Mouse (Mus musculus) liver, embryonic 16.5 days (tissue): Measurements from ENCODE around the gene Rhoj. TPM values are rescaled to one million over a fixed set of nuclear protein-coding genes. Genes with fewer than 3 reads are reported as not detected.

Source experiments
- ATAC-seq: fragments of 200-750 bp; cut with Nextera tagmentation; 2 replicates; pipeline ENCODE4 v1.8.0; 2017; ENCODE audit warnings: low read depth, mild to moderate bottlenecking, moderate number of reproducible peaks, moderate library complexity
- H3K27ac ChIP-seq: fragments of 300-500 bp; sonication (generic); 2 replicates; pipeline ENCODE4 v1.5.1; 2014; ENCODE audit warnings: mild to moderate bottlenecking, low read length
- H3K27me3 ChIP-seq: fragments of 300-500 bp; sonication (generic); 2 replicates; pipeline ENCODE4 v1.6.1; 2014; ENCODE audit warnings: low read depth, low read length, mixed read lengths; ENCODE audit not compliant: control insufficient read depth, insufficient read depth
- H3K36me3 ChIP-seq: fragments of 300-500 bp; sonication (generic); 2 replicates; pipeline ENCODE4 v1.6.1; 2014; ENCODE audit warnings: mild to moderate bottlenecking; ENCODE audit not compliant: control insufficient read depth, insufficient read depth
- H3K4me1 ChIP-seq: fragments of 300-500 bp; sonication (generic); 2 replicates; pipeline ENCODE4 v1.6.1; 2014; ENCODE audit warnings: low read depth, low read length, mixed read lengths; ENCODE audit not compliant: control insufficient read depth
- H3K4me2 ChIP-seq: fragments of 300-500 bp; sonication (generic); 2 replicates; pipeline ENCODE4 v1.6.1; 2014; ENCODE audit warnings: low read depth, low read length, mixed read lengths
- H3K4me3 ChIP-seq: fragments of 300-500 bp; sonication (generic); 2 replicates; pipeline ENCODE4 v1.5.1; 2014; ENCODE audit warnings: low read depth, mild to moderate bottlenecking, low read length
- H3K9ac ChIP-seq: fragments of 300-500 bp; sonication (generic); 2 replicates; pipeline ENCODE4 v1.6.1; 2014; ENCODE audit warnings: low read depth, low read length
- H3K9me3 ChIP-seq: fragments of 300-500 bp; sonication (generic); replicated peaks from 2 replicates; pipeline ENCODE4 v1.6.1; 2016; ENCODE audit warnings: low read length; ENCODE audit not compliant: control insufficient read depth
- WGBS: fragments of 180-500 bp; shearing (Covaris S2); extraction: QIAGEN DNeasy Blood & Tissue Kit; methylation state at CpG from one replicate; pipeline ENCODE4 v1.1.7; 2014; ENCODE audit not compliant: insufficient replicate concordance; 5-methylcytosine and 5-hydroxymethylcytosine counted together
- polyA plus RNA-seq: library from polyadenylated mRNA; unstranded; fragments of >200 nt; fragmentation: Nextera tagmentation; extraction: Ambion mirVana; gene quantifications from 2 replicates; pipeline ENCODE4 v1.2.1, GENCODE M21; 2015

The Rhoj gene
- 6.6 and 6.9 TPM in 2 replicates for polyA plus RNA-seq

DNA sequence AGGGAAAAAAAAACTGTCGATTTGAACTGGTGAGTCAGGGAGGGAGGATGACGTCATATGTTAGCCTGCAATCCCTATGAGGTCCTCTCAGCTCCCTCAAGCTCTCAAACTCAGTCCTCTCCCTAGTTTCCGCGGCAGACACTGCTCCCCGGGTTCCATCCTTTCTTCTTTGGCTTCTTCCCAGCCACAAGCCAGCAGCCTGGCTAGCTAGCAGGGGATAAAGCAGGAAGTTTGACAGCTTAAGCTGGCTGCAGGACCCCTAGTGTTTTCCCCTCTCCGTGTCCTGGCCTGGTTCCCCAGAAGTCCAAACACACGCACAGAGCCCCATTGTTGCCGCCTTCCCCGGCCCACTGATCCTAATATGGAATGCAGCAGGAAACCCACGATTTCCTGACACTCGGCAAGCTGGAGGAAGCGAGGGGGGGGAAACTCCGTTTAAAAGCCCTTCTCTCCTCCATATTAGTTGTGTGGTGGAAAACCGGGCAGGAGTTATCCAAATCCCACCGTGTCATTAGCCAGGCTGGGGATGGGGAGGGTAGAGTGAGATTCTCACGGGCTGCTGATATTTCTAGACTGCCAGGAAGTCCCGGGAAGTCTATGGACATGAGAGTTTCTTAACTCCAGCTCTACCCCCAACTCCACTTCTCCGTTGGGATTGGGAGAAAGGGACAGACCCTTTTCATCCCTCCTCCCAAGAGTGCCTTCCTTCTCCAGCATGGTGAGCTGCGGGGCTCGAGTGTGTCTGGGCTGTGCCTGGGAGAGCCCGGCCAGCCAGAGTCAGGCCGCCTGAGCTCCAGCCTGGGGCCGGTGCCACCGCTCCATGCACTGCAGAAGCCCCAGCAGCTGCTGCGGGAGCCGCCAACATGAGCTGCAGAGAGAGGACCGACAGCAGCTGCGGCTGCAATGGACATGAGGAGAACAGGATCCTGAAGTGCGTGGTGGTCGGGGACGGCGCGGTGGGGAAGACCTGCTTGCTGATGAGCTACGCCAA lies at the start of gene Rhoj:
TSS of gene Rhoj (plus strand) at position 362 of the 991 bp plus-strand sequence.
- H3K9ac ChIP-seq, result 0 out of 2 replicates have a peak within 1 kb of the TSS, but pooled peaks have one; percentile 2
- WGBS, result 1% methylated on average over 34 of the region's 34 CpGs
- no peaks in the 10 kb centered on the region for H3K9me3 ChIP-seq
- no peaks in the 10 kb centered on the region for H3K36me3 ChIP-seq
- peaks cover 19% of the 10 kb centered on the region for H3K27me3 ChIP-seq
- ATAC-seq, result peak; percentile 52
- peak within 1 kb of the TSS; percentile 44 for H3K4me2 ChIP-seq
- H3K27ac ChIP-seq, result peak within 1 kb of the TSS; percentile 26
- H3K4me1 ChIP-seq, result no peaks in the 10 kb centered on the region
- H3K4me3 ChIP-seq, result peak within 1 kb of the TSS; percentile 37

DNA sequence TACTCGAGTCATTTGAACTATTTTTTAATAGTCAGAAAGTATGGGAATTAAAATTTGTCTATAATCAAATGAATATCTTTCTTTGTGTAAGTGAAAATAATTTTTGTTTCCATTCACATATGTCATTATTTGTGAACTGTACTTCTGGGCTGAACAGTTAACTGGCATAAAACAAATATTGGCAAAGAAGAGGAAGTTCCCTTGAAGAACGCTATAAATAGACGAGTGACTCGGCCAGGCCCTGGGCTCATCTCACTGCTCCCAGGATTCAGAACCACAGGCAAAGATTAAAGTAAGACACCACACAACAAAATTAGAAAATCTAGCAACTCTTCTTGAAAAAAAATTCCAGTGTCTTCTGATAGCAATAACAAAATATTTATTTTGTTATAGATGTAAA lies 36.4 kb upstream of the Rhoj start:
- no peaks in the 10 kb centered on the region for H3K9me3 ChIP-seq
- no peak for ATAC-seq
- no peak overlapping the region for H3K27ac ChIP-seq
- 20% methylated on average over 4 of the region's 4 CpGs for WGBS
- no peak overlapping the region for H3K4me3 ChIP-seq
- no peak overlapping the region for H3K9ac ChIP-seq
- H3K4me2 ChIP-seq, result no peak overlapping the region
- no peaks in the 10 kb centered on the region for H3K27me3 ChIP-seq
- H3K4me1 ChIP-seq, result no peaks in the 10 kb centered on the region
- H3K36me3 ChIP-seq, result no peaks in the 10 kb centered on the region

DNA sequence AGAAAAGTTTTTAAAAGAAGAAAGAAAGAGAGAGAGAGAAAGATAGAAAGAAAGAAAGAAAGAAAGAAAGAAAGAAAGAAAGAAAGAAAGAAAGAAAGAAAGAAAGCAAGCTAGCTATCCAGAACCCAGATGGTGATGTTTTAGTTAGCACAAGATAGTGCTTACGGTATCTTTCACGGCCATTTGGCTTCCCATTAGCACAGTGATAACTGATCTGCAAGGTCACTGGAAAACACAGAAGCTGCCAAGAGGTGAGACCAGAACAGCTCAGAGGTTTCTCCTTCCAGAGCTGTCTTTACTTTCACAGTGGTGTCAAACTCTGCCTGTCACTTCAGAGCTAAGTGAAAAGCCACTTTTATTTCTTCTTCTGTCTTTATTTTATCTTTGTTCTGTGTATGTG lies 32.4 kb upstream of the Rhoj start:
- Histone ChIP-seq H3K9ac (no peak overlapping the region), H3K36me3 (no peaks in the 10 kb centered on the region), H3K4me1 (no peaks in the 10 kb centered on the region), H3K4me3 (no peak overlapping the region), H3K4me2 (no peak overlapping the region), H3K9me3 (no peaks in the 10 kb centered on the region), H3K27me3 (no peaks in the 10 kb centered on the region), H3K27ac (no peak overlapping the region)
- ATAC-seq, result no peak
- WGBS, result 53% methylated on average over 2 of the region's 2 CpGs

DNA sequence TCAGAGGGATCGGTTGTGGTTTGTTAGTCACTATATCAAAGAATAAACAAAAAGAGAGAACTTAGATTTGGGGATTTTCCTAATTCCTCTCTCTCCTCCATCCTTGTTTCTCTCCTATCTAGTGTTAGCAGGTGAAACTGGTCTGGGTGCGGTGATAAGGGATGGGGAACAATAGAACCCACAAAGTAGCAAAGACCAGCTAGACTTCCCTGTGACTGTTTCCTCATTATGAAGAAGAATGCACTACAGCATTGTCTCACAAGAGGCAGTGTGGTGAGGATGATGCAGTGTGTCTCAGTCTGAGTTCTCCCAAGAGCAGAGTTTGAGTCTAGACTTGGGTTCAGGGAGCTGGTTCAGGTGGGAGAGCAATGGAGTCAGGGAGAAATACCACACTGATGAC lies 30.7 kb upstream of the Rhoj start:
- Histone ChIP-seq H3K36me3 (no peaks in the 10 kb centered on the region), H3K27me3 (no peaks in the 10 kb centered on the region), H3K27ac (no peak overlapping the region), H3K4me2 (no peak overlapping the region), H3K4me3 (no peak overlapping the region), H3K9ac (no peak overlapping the region), H3K9me3 (no peaks in the 10 kb centered on the region), H3K4me1 (no peaks in the 10 kb centered on the region)
- ATAC-seq, result no peak
- WGBS, result 46% methylated on average over 2 of the region's 2 CpGs

DNA sequence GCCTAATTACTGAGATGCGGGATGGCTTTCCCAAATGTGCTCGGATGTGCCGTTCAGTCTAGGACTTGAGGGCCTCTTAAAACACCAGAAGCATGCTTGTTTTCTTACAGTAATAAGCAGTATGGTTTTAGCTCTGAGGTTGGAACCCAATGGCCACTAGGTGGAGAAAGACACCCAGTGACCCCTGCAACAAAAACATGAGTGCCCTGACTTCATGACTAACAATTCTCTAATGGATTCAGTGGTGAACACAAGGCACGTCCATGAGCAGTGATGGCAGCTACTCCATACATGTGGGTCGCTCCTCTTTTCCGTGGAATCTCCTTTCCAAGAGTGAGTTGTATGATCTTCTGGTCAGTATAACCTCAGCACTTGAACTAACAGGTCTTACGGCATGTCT lies 27.6 kb upstream of the Rhoj start:
- Histone ChIP-seq H3K4me1 (no peaks in the 10 kb centered on the region; the same call in 1 of the 2 replicates), H3K9me3 (no peaks in the 10 kb centered on the region), H3K9ac (no peak overlapping the region), H3K27me3 (no peaks in the 10 kb centered on the region), H3K36me3 (no peaks in the 10 kb centered on the region), H3K4me3 (no peak overlapping the region), H3K27ac (no peak overlapping the region), H3K4me2 (no peak overlapping the region)
- WGBS, result 50% methylated on average over 7 of the region's 7 CpGs
- no peak for ATAC-seq

DNA sequence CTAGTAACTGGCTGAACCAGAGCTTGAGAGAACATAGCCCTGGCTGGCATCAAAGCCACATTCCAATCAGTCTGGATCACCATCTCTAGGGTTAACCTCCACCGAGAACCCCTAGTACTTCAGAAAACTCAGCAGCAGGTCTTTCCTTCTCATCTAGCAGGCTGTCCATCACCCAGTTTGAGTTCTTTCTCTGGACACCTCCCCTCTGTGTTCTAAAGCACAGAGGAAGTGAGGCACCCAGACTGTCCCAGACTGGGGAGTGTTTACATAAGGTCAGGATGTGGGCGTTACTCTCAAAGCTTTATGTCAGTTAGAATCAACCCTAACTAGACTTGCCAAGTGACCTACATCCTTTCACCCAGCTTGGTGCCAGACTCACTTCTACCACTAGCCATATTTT lies 24.9 kb upstream of the Rhoj start:
- no peaks in the 10 kb centered on the region for H3K9me3 ChIP-seq
- H3K27me3 ChIP-seq, result no peaks in the 10 kb centered on the region
- no peak overlapping the region for H3K9ac ChIP-seq
- no peak overlapping the region for H3K4me2 ChIP-seq
- no peak overlapping the region for H3K4me3 ChIP-seq
- no peaks in the 10 kb centered on the region for H3K36me3 ChIP-seq
- WGBS, result 11% methylated on average over 2 of the region's 2 CpGs
- peak; percentile 41; the same call in 1 of the 2 replicates for ATAC-seq
- H3K27ac ChIP-seq, result no peak overlapping the region
- H3K4me1 ChIP-seq, result no peaks in the 10 kb centered on the region; the same call in 1 of the 2 replicates

DNA sequence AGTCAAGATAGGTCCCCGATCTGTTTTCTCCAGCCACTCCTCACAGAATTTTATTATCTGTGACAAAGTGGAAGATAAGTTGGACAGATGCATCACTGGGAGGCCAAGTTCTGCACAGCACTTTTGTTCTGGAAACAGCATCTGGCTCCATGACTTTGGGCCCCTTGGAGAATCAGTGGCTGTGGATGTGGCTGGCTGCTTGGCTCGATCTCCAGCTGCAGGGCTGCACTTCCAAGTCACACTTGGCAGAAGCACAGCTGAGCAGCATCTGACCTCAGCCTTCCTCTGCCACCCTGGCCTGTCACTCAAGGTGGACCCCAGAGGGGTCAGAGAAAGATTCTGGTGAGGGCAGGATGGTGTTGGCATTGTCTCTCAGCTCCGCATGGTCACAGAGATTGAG lies 22.0 kb upstream of the Rhoj start:
- Histone ChIP-seq H3K9me3 (no peaks in the 10 kb centered on the region), H3K4me2 (no peak overlapping the region), H3K36me3 (no peaks in the 10 kb centered on the region), H3K4me3 (no peak overlapping the region), H3K27ac (no peak overlapping the region), H3K27me3 (no peaks in the 10 kb centered on the region), H3K9ac (no peak overlapping the region), H3K4me1 (no peaks in the 10 kb centered on the region; the same call in 1 of the 2 replicates)
- ATAC-seq, result no peak
- 44% methylated on average over 3 of the region's 3 CpGs for WGBS

DNA sequence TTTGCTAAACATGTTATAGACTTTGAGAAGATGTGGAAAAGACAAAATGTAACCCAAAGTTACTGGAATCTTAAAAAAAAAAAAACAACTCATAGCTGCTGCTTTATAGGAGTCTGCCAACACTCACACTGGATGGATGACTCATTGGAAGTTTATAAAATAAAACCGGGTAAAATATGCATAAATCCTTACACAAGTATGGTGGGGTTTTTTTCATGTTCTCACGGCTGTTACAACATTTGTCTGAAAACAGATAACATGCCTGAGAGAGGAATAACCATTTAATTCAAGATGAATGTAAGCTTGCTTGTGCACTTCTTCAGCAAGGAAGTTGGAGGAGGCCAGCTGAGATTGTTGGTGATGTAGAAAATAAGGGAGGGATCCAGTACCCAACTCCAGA lies 17.6 kb upstream of the Rhoj start:
- Histone ChIP-seq H3K4me2 (no peak overlapping the region), H3K27me3 (no peaks in the 10 kb centered on the region), H3K4me1 (no peaks in the 10 kb centered on the region), H3K9ac (no peak overlapping the region), H3K9me3 (no peaks in the 10 kb centered on the region), H3K4me3 (no peak overlapping the region), H3K36me3 (no peaks in the 10 kb centered on the region), H3K27ac (no peak overlapping the region)
- ATAC-seq, result no peak
- 53% methylated on average over 2 of the region's 2 CpGs for WGBS

DNA sequence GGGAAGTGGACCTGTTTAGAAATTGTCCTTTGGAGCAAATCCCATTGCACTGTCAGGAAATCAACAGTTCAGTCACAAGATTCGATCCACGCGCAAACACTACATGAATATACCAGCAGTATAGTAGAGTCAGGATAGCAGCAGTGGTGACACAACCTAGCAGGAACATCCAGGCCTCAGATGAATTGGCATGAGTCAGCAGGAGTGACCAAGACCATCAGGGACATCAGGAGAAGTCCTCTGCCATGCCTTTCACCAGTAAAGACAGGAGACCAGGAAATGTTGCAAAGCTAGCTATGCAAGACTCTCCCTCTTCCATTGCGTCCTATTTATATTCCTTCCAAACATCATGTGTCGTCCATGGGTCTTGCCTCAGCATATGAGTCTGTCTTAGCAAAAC lies 16.6 kb upstream of the Rhoj start:
- H3K27me3 ChIP-seq, result no peaks in the 10 kb centered on the region
- H3K4me2 ChIP-seq, result no peak overlapping the region
- no peak overlapping the region for H3K4me3 ChIP-seq
- no peaks in the 10 kb centered on the region for H3K36me3 ChIP-seq
- no peak overlapping the region for H3K27ac ChIP-seq
- H3K9ac ChIP-seq, result no peak overlapping the region
- no peak for ATAC-seq
- no peaks in the 10 kb centered on the region for H3K9me3 ChIP-seq
- no peaks in the 10 kb centered on the region for H3K4me1 ChIP-seq
- 76% methylated on average over 5 of the region's 5 CpGs for WGBS
